Mouse (Mus musculus) erythroblast, embryonic 14.5 days (primary cell): ENCODE results near the gene Scn5a.

Experiments
- GATA1 ChIP-seq: IDR thresholded peaks from 2 replicates; pipeline ENCODE4 v1.6.1; 2012; ENCODE audit warnings: low read length, inconsistent platforms, mixed read lengths
- TAL1 ChIP-seq: IDR thresholded peaks from 3 replicates; pipeline ENCODE4 v1.6.1; 2012; ENCODE audit warnings: low read length, inconsistent platforms, mixed read lengths

DNA sequence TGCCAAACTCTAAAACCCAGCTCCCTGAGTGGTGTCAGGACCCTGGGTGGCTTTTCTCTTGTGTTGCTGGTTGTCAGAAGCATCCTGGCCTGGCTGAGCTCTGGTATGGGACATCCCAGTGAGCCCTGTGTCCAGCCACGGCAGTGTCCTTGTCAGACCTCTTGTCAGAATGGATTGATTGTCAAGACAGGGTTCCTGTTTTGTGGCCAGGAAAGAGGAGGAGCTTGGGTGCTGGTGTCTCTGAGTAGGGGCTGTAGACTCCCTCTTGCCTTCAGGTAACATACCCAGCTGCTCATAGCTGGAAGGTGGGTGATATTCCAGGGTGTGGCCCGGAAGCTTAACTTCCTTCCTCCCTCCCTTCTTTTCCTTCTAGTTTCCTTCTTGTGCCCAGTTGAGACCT lies 143.0 kb downstream of the Scn5a start:
- TF ChIP-seq TAL1 (no peak), GATA1 (no peak)
